Comparison of ENCODE assay signal across 8 mouse cellular contexts in genomic region chr15:99474576-99474926, GRCm38 (mm10). TPM values are rescaled to one million over a fixed set of nuclear protein-coding genes. Genes with fewer than 3 reads are reported as not detected.
DNase-seq lines count a peak whose midpoint lies in the region; ATAC-seq and TF ChIP-seq lines count a peak whose summit lies in the region.

Bcdin3d (minus strand) TSS chr15:99474730.

- WGBS in hindbrain, embryonic 16.5 days, result under 1% methylated on average over 25 of the region's 26 CpGs
- under 1% methylated on average over 26 of the region's 26 CpGs for WGBS in macrophage (ENCODE audit: missing documents)

- no peaks in the 10 kb centered on the region for H3K36me3 ChIP-seq in hindbrain, embryonic 16.5 days (ENCODE audit: control insufficient read depth, insufficient read depth, low read length)
- H3K36me3 ChIP-seq in macrophage (ENCODE audit: inconsistent target), result no peaks in the 10 kb centered on the region

- no peaks in the 10 kb centered on the region for H3K9me3 ChIP-seq in hindbrain, embryonic 16.5 days (ENCODE audit: control insufficient read depth, low read length)

- peak within 1 kb of the TSS; percentile 84 for H3K9ac ChIP-seq in hindbrain, embryonic 16.5 days (ENCODE audit: low read depth, low read length)

- peak within 1 kb of the TSS; percentile 73 for H3K27ac ChIP-seq in hindbrain, embryonic 16.5 days (ENCODE audit: low read depth, low read length)
- H3K27ac ChIP-seq in left cerebral cortex, adult 2 months, result peak within 1 kb of the TSS; percentile 90
- peak within 1 kb of the TSS; percentile 45 for H3K27ac ChIP-seq in macrophage

- intact Hi-C loops in left cerebral cortex, adult 2 months (cut with DNase I), result loop anchor here (5.0 kb wide), 1 partner anchor 157 kb away; no protein-coding TSS in a partner anchor

- DNase-seq in R1 (ENCODE audit: low read depth, low spot score), result peak; percentile 92
- DNase-seq in cerebellum, postnatal 25 days, result peak; percentile 87 to 92
- DNase-seq in gastrocnemius, adult 18-20 months (ENCODE audit: low spot score), result peak; percentile 86
- peak; percentile 85 to 87 for DNase-seq in left cerebral cortex, adult 2 months (ENCODE audit: extremely low spot score in 1 of 2, low spot score in 2 of 2)
- DNase-seq in right cerebral cortex, adult 2 months (ENCODE audit: low spot score in 2 of 2), result peak; percentile 81
- DNase-seq in urinary bladder, postnatal 14 days (ENCODE audit: low spot score), result peak; percentile 87

- H3K4me2 ChIP-seq in hindbrain, embryonic 16.5 days (ENCODE audit: low read length), result peak within 1 kb of the TSS; percentile 60

- H3K79me2 ChIP-seq in macrophage (ENCODE audit: inconsistent target), result no peaks in the 10 kb centered on the region

- peak within 1 kb of the TSS; percentile 70 for H3K4me3 ChIP-seq in hindbrain, embryonic 16.5 days (ENCODE audit: low read length)
- peak within 1 kb of the TSS; percentile 91 for H3K4me3 ChIP-seq in left cerebral cortex, adult 2 months
- H3K4me3 ChIP-seq in macrophage (ENCODE audit: inconsistent target), result peak within 1 kb of the TSS; percentile 71

- peaks cover 4% of the 10 kb centered on the region; the same call in 1 of the 2 replicates for H3K4me1 ChIP-seq in hindbrain, embryonic 16.5 days (ENCODE audit: control insufficient read depth, insufficient read depth, low read depth, low read length)

- ATAC-seq in hindbrain, embryonic 16.5 days, result peak; percentile 91

- no peaks in the 10 kb centered on the region for H3K27me3 ChIP-seq in hindbrain, embryonic 16.5 days (replicated peaks; ENCODE audit: control insufficient read depth, insufficient read depth, low read length)

- peak; percentile 20; the same call in 1 of the 2 replicates for TF ChIP-seq CTCF in left cerebral cortex, adult 2 months (IDR thresholded peaks at IDR 0.05)

RNA-seq across cellular contexts. Expression of gene Bcdin3d, which starts in this region (rescaled TPM):
- total RNA-seq in gastrocnemius, adult 18-20 months (2021), result 1 to 10 TPM; 4.2 to 5.1 TPM
- polyA plus RNA-seq in hindbrain, embryonic 16.5 days (2015; fragmentation: Nextera tagmentation; extraction: Ambion mirVana), result 16.8 and 17.7 TPM in 2 replicates
- total RNA-seq in left cerebral cortex, adult 2 months (2021), result 1 to 10 TPM; 3.7 to 5.4 TPM
- 1 to 10 TPM in 23 of 26 experiments, under 1 TPM in 3; 0.74 to 9.8 (median 4.5) TPM for total RNA-seq in macrophage (2018; cell fraction: chromatin; rRNA removed)
- 1 to 10 TPM; 1.0 to 8.6 (median 5.4) TPM for total RNA-seq in macrophage (2018; cell fraction: cytosol; rRNA removed)
- 10 to 100 TPM in 6 of 26 experiments, 1 to 10 TPM in 19, under 1 TPM in 1; 0.74 to 13.4 (median 4.8) TPM for total RNA-seq in macrophage (2018; cell fraction: nucleus; rRNA removed)
- polyA plus RNA-seq in macrophage (2018), result 2.9 to 5.5 TPM (median 5.3 TPM) in 3 replicates

Comparison
In these comparisons a context has a peak if more than half of its experiments do, and no peak if none do; other contexts are left out.
1. Peak in every context shown above with its lines: DNase-seq, ATAC-seq, H3K4me3 ChIP-seq and H3K27ac ChIP-seq.